Mouse (Mus musculus) liver, adult 2 months (tissue): ENCODE measurements around the gene Krt33a.

Experiments
- CTCF ChIP-seq: fragments of 200-500 bp; IDR thresholded peaks from 2 replicates; pipeline ENCODE4 v1.5.1; 2011; ENCODE audit warnings: low read depth, low read length, control low read depth
- POLR2A ChIP-seq: fragments of 200-500 bp; IDR thresholded peaks from 2 replicates; pipeline ENCODE4 v1.6.1; 2011; ENCODE audit warnings: low read length, control low read depth; ENCODE audit not compliant: insufficient read depth; ENCODE audit errors: extremely low read depth

DNA sequence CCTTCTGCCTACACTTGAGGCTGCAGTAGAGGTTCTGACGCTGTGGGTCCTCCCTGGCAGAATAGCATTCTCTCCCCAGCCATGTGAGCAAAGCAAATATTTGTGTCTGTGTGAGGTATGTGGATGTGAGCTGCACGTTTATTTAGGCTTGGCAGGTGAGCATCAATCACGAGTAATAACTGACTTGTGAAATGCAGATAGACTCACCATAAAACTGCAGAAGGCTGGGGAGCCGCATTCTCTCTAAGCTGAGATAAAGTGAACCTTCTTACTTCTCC lies 21.7 kb downstream of the Krt33a start:
- TF ChIP-seq CTCF (no peak), POLR2A (no peak)
